Mouse (Mus musculus): ENCODE measurements at regions not wholly inside any gene's neighbourhood (a gene's known extent, or its start where the extent isn't known, plus 50 kb on each side); places are given as distances from the start of the nearest gene placed in this dataset.
A peak's percentile ranks its signal among the peaks of the same experiment; 100 is the strongest.

DNA sequence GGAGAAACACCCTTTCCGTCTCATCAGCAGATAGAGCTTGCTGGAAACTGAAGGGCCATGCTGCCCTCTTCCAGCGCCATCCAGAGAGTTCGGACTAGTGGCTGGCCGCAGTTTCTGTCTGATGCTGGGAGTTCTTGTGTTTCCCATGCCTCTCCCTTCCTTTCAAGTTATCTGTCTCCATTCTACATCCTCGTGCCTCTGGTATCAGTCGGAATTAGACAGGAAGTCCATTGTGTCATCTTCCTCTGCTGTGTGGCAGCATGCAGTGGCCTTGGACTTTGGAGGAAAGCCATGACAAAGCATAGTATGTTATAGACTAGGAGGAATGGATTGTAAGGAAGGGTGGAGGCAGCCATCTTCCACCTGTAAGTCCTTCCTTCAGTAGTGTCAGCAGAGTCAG lies 201.4 kb downstream of the Tex29 start:
- DNase-seq (ENCODE audit: low spot score) (peak; percentile 60), ATAC-seq (peak; percentile 84)
- H3K4me1 ChIP-seq (ENCODE audit: insufficient read depth, low read depth, low read length): no peaks in the 10 kb centered on the region
- peak overlapping the region; percentile 73; the same call in 1 of the 2 replicates for H3K27ac ChIP-seq (ENCODE audit: low read length)
- TF ChIP-seq CTCF (IDR thresholded peaks at IDR 0.05): 0 out of 2 replicates have a peak, but pooled peaks have one; percentile 6
- TF ChIP-seq EP300 (IDR thresholded peaks at IDR 0.05): peak; percentile 90
- no peaks in the 10 kb centered on the region for H3K36me3 ChIP-seq (ENCODE audit: insufficient read depth, low read length)
- WGBS: 27% methylated on average over 6 of the region's 6 CpGs
- no peaks in the 10 kb centered on the region for H3K27me3 ChIP-seq (replicated peaks; ENCODE audit: insufficient read depth, low read length)
- no peak overlapping the region for H3K4me3 ChIP-seq (ENCODE audit: low read depth, low read length)
- no peaks in the 10 kb centered on the region for H3K9me3 ChIP-seq (ENCODE audit: low read length)
- no peak overlapping the region for H3K9ac ChIP-seq (replicated peaks; ENCODE audit: low read depth)
- peak overlapping the region; percentile 23; the same call in 1 of the 2 replicates for H3K4me2 ChIP-seq (replicated peaks; ENCODE audit: low read depth, low read length)

DNA sequence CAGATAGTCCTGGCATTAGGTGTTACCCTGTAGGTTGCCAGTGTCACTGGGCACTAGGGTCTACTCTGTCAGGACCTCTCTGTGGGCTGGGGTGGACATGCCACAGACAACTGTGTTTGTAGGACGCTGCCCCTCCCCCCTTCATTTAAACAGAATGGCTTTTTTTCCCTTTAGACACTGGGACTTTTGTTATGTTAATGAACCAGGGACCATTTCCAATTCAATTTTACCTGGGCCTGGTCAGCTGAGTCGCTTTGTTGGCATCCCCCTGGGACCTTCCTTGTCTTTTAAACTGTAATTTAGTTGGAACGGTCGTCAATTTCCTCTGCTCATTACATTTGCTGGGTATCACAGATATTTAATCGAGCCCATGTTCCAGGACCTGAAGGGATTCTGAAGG lies 210.6 kb downstream of the Tex29 start:
- H3K27ac ChIP-seq (ENCODE audit: low read length): no peak overlapping the region
- no peak for TF ChIP-seq CTCF (IDR thresholded peaks at IDR 0.05)
- TF ChIP-seq EP300 (IDR thresholded peaks at IDR 0.05): no peak
- H3K4me1 ChIP-seq (ENCODE audit: insufficient read depth, low read depth, low read length): no peaks in the 10 kb centered on the region
- H3K4me3 ChIP-seq (ENCODE audit: low read depth, low read length): no peak overlapping the region
- no peaks in the 10 kb centered on the region for H3K27me3 ChIP-seq (replicated peaks; ENCODE audit: insufficient read depth, low read length)
- no peaks in the 10 kb centered on the region for H3K9me3 ChIP-seq (ENCODE audit: low read length)
- H3K9ac ChIP-seq (replicated peaks; ENCODE audit: low read depth): no peak overlapping the region
- H3K4me2 ChIP-seq (replicated peaks; ENCODE audit: low read depth, low read length): no peak overlapping the region
- no peaks in the 10 kb centered on the region for H3K36me3 ChIP-seq (ENCODE audit: insufficient read depth, low read length)
- DNase-seq (ENCODE audit: low spot score) (no peak), ATAC-seq (no peak)
- WGBS: 70% methylated on average over 5 of the region's 5 CpGs

DNA sequence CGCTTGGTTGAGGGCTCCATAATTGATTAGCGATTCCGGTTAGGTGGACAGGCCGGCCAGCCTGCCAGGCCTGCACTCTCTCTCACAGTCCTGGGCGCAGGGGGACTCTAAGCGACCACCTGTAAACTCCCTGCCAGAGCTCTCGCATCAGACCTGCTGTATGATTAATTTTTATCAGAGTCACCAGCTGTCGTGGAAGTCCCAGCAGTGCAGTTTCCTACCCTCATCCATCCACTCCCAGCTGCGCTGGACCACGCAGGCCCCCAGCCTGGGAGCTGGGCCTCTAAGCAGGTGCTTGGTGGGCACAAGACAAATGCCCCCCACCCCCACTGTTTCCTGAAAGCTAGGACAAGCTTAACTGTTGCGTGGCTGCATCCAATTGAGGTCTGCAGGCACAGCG lies 211.1 kb downstream of the Tex29 start:
- no peaks in the 10 kb centered on the region for H3K9me3 ChIP-seq (ENCODE audit: low read length)
- no peak overlapping the region for H3K27ac ChIP-seq (ENCODE audit: low read length)
- H3K4me1 ChIP-seq (ENCODE audit: insufficient read depth, low read depth, low read length): no peaks in the 10 kb centered on the region
- ATAC-seq: no peak
- TF ChIP-seq CTCF (IDR thresholded peaks at IDR 0.05) (no peak), EP300 (IDR thresholded peaks at IDR 0.05) (no peak)
- WGBS: 42% methylated on average over 12 of the region's 12 CpGs
- H3K9ac ChIP-seq (replicated peaks; ENCODE audit: low read depth): no peak overlapping the region
- no peaks in the 10 kb centered on the region for H3K27me3 ChIP-seq (replicated peaks; ENCODE audit: insufficient read depth, low read length)
- no peak overlapping the region for H3K4me3 ChIP-seq (ENCODE audit: low read depth, low read length)
- no peak for DNase-seq (ENCODE audit: low spot score)
- no peak overlapping the region for H3K4me2 ChIP-seq (replicated peaks; ENCODE audit: low read depth, low read length)
- H3K36me3 ChIP-seq (ENCODE audit: insufficient read depth, low read length): no peaks in the 10 kb centered on the region

DNA sequence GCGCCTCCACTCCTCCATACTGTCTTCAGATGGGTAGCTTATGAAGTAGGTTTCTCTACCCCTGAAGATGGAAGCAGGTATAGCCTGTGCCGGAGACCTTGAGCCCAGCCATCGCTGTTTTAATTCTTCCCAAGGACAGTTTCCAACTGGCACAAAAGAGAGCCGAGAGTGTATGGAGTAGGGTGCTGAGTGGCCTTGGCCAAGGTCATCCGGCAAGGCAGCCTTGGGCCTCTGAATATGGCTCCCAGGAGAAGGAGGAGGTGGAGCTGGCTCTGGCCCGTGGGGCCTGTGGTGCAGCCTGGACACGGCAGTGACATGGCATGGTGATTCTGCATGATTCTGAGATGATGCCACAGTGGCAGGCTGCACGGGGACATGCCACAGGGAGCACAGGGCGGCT lies 215.7 kb downstream of the Tex29 start:
- ATAC-seq (no peak), DNase-seq (ENCODE audit: low spot score) (no peak)
- H3K4me1 ChIP-seq (ENCODE audit: insufficient read depth, low read depth, low read length): no peaks in the 10 kb centered on the region
- H3K9ac ChIP-seq (replicated peaks; ENCODE audit: low read depth): no peak overlapping the region
- H3K27me3 ChIP-seq (replicated peaks; ENCODE audit: insufficient read depth, low read length): no peaks in the 10 kb centered on the region
- no peaks in the 10 kb centered on the region for H3K36me3 ChIP-seq (ENCODE audit: insufficient read depth, low read length)
- H3K27ac ChIP-seq (ENCODE audit: low read length): no peak overlapping the region
- H3K9me3 ChIP-seq (ENCODE audit: low read length): no peaks in the 10 kb centered on the region
- no peak overlapping the region for H3K4me2 ChIP-seq (replicated peaks; ENCODE audit: low read depth, low read length)
- no peak overlapping the region for H3K4me3 ChIP-seq (ENCODE audit: low read depth, low read length)
- TF ChIP-seq CTCF (IDR thresholded peaks at IDR 0.05) (no peak), EP300 (IDR thresholded peaks at IDR 0.05) (no peak)
- WGBS: 91% methylated on average over 8 of the region's 9 CpGs

DNA sequence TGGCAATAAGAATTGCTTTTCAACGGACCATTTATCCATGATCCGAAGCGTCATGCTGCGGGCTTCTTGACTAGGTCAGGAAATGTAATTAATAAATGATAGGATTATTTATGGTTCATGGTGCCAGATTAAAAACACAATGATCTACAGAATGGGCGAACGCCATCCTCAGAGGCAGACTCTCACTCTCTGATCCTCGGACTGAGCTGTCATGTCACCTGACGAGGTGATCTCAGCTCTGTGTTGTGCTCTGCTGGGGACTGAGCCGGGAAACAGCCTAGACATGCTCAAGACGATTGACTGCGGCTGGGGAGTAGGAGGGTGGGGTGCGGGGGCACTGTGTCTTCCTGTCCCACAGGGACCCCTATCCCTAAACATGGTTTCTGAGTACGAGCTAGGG lies 217.4 kb upstream of the A230072I06Rik start:
- Histone ChIP-seq H3K36me3 (ENCODE audit: insufficient read depth, low read length) (no peaks in the 10 kb centered on the region), H3K27ac (ENCODE audit: low read length) (no peak overlapping the region), H3K27me3 (replicated peaks; ENCODE audit: insufficient read depth, low read length) (no peaks in the 10 kb centered on the region), H3K4me1 (ENCODE audit: insufficient read depth, low read depth, low read length) (no peaks in the 10 kb centered on the region), H3K9me3 (ENCODE audit: low read length) (no peaks in the 10 kb centered on the region), H3K4me2 (replicated peaks; ENCODE audit: low read depth, low read length) (no peak overlapping the region), H3K4me3 (ENCODE audit: low read depth, low read length) (no peak overlapping the region), H3K9ac (replicated peaks; ENCODE audit: low read depth) (no peak overlapping the region)
- 63% methylated on average over 13 of the region's 13 CpGs for WGBS
- DNase-seq (ENCODE audit: low spot score) (no peak), ATAC-seq (no peak)
- TF ChIP-seq CTCF (IDR thresholded peaks at IDR 0.05) (no peak), EP300 (IDR thresholded peaks at IDR 0.05) (no peak)

DNA sequence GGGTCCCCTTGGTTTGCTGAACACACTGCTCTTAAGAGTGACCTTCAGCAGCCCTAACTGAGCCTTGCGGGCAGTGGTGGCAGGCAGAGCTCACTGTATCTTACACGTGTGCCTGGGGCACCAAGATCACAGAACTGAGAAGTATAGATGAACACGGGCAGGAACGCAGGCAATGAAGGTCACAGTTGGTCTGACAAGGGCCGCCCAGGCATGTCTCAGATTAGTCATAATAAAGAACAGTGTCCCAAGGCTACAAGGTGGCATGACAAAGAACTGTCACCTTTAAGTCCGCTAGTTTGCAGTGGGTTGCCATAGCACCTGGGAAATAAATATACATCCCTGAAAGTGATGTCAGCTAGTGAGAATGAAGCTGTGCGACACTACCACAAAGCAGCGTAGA lies 215.9 kb upstream of the A230072I06Rik start:
- TF ChIP-seq EP300 (IDR thresholded peaks at IDR 0.05) (no peak), CTCF (IDR thresholded peaks at IDR 0.05) (no peak)
- no peaks in the 10 kb centered on the region for H3K9me3 ChIP-seq (ENCODE audit: low read length)
- H3K4me2 ChIP-seq (replicated peaks; ENCODE audit: low read depth, low read length): no peak overlapping the region
- H3K9ac ChIP-seq (replicated peaks; ENCODE audit: low read depth): no peak overlapping the region
- H3K4me1 ChIP-seq (ENCODE audit: insufficient read depth, low read depth, low read length): no peaks in the 10 kb centered on the region
- no peak for DNase-seq (ENCODE audit: low spot score)
- no peak overlapping the region for H3K4me3 ChIP-seq (ENCODE audit: low read depth, low read length)
- 59% methylated on average over 8 of the region's 8 CpGs for WGBS
- H3K27me3 ChIP-seq (replicated peaks; ENCODE audit: insufficient read depth, low read length): no peaks in the 10 kb centered on the region
- H3K27ac ChIP-seq (ENCODE audit: low read length): no peak overlapping the region
- ATAC-seq: no peak
- no peaks in the 10 kb centered on the region for H3K36me3 ChIP-seq (ENCODE audit: insufficient read depth, low read length)

DNA sequence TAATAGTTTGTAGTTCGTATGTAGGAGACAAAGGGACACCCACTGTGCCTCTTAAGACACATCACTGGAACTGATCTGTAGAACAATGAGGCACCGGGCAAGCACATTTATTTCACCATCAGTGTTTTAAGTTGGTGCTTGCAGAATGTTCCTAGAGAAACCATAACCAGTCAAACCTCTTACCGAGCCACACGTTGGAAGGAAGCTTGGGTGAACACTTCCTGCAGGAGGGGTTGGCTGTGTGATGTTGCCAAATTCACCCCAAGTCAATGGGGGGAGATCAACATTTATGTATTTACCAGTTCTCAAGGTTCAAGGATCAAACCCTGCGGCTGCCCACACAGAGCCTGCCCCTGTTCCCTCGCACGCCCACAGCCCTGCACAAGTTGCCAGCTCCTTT lies 214.0 kb upstream of the A230072I06Rik start:
- TF ChIP-seq CTCF (IDR thresholded peaks at IDR 0.05) (no peak), EP300 (IDR thresholded peaks at IDR 0.05) (no peak)
- H3K36me3 ChIP-seq (ENCODE audit: insufficient read depth, low read length): no peaks in the 10 kb centered on the region
- no peak overlapping the region for H3K4me3 ChIP-seq (ENCODE audit: low read depth, low read length)
- no peaks in the 10 kb centered on the region for H3K27me3 ChIP-seq (replicated peaks; ENCODE audit: insufficient read depth, low read length)
- H3K27ac ChIP-seq (ENCODE audit: low read length): no peak overlapping the region
- H3K9ac ChIP-seq (replicated peaks; ENCODE audit: low read depth): no peak overlapping the region
- no peak overlapping the region for H3K4me2 ChIP-seq (replicated peaks; ENCODE audit: low read depth, low read length)
- WGBS: 74% methylated on average over 7 of the region's 7 CpGs
- ATAC-seq (no peak), DNase-seq (ENCODE audit: low spot score) (no peak)
- H3K9me3 ChIP-seq (ENCODE audit: low read length): no peaks in the 10 kb centered on the region
- no peaks in the 10 kb centered on the region for H3K4me1 ChIP-seq (ENCODE audit: insufficient read depth, low read depth, low read length)
